Mouse (Mus musculus): Measurements from ENCODE around the gene Kif21b. TPM values are rescaled to one million over a fixed set of nuclear protein-coding genes. Genes with fewer than 3 reads are reported as not detected.

Gene Kif21b
- polyA plus RNA-seq, 1 experiment from 2014 or later, result 0.74 TPM

DNA sequence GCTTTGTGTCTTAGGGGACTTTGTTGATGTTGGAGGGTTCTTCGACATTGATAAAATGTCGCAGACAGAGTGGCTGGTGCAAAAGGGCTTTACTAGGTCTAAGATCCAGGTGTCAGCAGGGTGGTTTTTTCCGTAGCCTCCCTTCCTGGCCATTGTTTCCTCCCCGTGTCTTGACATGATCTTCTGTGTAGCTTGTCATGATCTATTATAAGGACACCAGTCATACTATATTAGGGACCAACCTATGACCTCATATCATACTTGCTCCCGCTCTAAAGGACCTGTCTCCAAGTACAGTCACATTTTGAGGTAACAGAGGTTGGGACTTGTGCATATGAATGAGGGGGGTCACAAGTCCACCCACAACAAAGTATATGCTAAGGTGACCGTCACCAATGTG lies 29.7 kb downstream of the Kif21b start:
- Histone ChIP-seq H3K27me3 (ENCODE audit: insufficient read depth, low read length) (no peaks in the 10 kb centered on the region), H3K4me2 (ENCODE audit: low read length) (no peak overlapping the region), H3K27ac (no peak overlapping the region), H3K36me3 (ENCODE audit: insufficient read depth, low read length) (no peaks in the 10 kb centered on the region), H3K4me1 (replicated peaks; ENCODE audit: insufficient read depth, low read length) (no peaks in the 10 kb centered on the region), H3K9me3 (replicated peaks; ENCODE audit: low read length) (no peaks in the 10 kb centered on the region), H3K4me3 (replicated peaks; ENCODE audit: low read depth, low read length) (no peak overlapping the region), H3K9ac (ENCODE audit: low read depth, low read length) (no peak overlapping the region)
- TF ChIP-seq CTCF (IDR thresholded peaks at IDR 0.05; ENCODE audit: low read depth), result no peak
- DNase-seq (ENCODE audit: low spot score) (no peak), ATAC-seq (replicated peaks; ENCODE audit: low FRiP score, low read depth) (no peak)
- WGBS, result 89% methylated on average over 6 of the region's 6 CpGs

DNA sequence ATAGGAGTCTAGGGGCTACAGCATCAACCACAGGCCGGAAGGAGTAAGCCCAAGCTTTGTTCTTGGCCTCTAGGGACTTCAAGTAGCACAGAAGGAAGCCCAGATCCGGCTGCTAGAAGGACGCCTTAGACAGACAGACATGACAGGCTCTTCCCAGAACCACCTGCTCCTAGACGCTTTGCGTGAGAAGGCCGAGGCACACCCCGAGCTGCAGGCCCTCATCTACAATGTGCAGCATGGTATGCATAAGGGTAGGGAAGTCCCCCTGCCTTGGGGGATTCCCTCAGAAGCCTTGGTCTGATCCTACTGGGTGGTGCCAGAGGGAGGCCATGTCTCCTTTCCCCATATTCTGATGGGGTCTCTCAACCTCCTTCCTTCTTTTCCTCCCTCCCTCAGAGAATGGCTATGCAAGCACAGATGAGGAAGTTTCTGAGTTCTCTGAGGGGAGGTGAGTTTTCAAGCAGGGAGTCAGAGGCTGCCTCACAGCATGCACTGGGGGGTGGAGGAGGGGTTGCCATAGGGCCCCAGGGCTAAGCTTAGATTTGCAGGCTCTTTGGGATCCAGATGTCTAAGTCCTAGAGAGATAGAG lies 30.2 kb downstream of the Kif21b start:
- no peaks in the 10 kb centered on the region for H3K9me3 ChIP-seq (replicated peaks; ENCODE audit: low read length)
- no peak overlapping the region for H3K9ac ChIP-seq (ENCODE audit: low read depth, low read length)
- H3K4me2 ChIP-seq (ENCODE audit: low read length), result no peak overlapping the region
- no peak for DNase-seq (ENCODE audit: low spot score)
- no peak for ATAC-seq (replicated peaks; ENCODE audit: low FRiP score, low read depth)
- WGBS, result 89% methylated on average over 7 of the region's 7 CpGs
- no peaks in the 10 kb centered on the region for H3K4me1 ChIP-seq (replicated peaks; ENCODE audit: insufficient read depth, low read length)
- no peak overlapping the region for H3K27ac ChIP-seq
- TF ChIP-seq CTCF (IDR thresholded peaks at IDR 0.05; ENCODE audit: low read depth), result no peak
- no peaks in the 10 kb centered on the region for H3K36me3 ChIP-seq (ENCODE audit: insufficient read depth, low read length)
- H3K27me3 ChIP-seq (ENCODE audit: insufficient read depth, low read length), result no peaks in the 10 kb centered on the region
- H3K4me3 ChIP-seq (replicated peaks; ENCODE audit: low read depth, low read length), result no peak overlapping the region

DNA sequence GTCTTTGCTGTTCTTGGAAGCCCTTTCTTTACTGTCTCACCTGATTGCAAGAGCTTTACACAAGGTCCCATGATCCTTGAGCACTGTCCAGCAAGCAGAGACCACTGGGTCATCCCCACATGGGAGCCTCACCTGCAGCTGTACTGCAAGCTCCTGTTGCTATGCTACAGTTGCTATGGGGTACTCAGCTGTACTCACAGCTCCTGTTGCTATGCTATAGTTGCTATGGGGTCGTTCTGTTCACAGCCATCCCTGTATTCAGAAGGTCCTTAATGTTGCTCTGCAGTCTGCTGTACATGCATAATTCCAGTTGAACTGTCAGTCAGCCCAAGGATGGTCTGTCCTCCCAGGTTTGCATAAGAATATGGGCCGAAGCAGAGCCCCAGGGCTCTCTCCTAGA lies 34.2 kb downstream of the Kif21b start:
- Histone ChIP-seq H3K4me3 (replicated peaks; ENCODE audit: low read depth, low read length) (no peak overlapping the region), H3K36me3 (ENCODE audit: insufficient read depth, low read length) (no peaks in the 10 kb centered on the region), H3K9me3 (replicated peaks; ENCODE audit: low read length) (no peaks in the 10 kb centered on the region), H3K9ac (ENCODE audit: low read depth, low read length) (no peak overlapping the region), H3K27ac (no peak overlapping the region), H3K4me2 (ENCODE audit: low read length) (no peak overlapping the region), H3K27me3 (ENCODE audit: insufficient read depth, low read length) (no peaks in the 10 kb centered on the region), H3K4me1 (replicated peaks; ENCODE audit: insufficient read depth, low read length) (no peaks in the 10 kb centered on the region)
- ATAC-seq (replicated peaks; ENCODE audit: low FRiP score, low read depth), result no peak
- 75% methylated on average over 2 of the region's 2 CpGs for WGBS
- DNase-seq (ENCODE audit: low spot score), result no peak
- TF ChIP-seq CTCF (IDR thresholded peaks at IDR 0.05; ENCODE audit: low read depth), result no peak

DNA sequence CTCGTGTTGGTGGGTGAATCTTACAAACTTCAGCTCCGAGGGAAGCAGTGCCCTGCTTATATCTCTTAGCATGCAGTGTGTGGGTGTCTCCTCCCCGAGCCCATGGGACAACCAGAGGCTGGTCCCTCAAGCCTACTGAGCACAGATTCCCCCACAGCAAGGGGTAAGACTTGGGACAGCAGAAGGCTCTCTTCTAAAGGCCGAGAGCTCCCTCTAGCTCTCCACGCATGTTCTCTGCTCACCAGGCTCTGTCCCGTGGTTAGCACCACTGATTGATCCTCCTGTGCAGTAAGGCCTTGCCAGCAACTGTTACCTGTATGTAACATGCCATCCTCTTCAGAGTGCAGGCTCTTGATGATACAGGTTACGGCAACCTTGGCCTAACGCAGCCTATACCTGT lies 36.5 kb downstream of the Kif21b start:
- Histone ChIP-seq H3K4me2 (ENCODE audit: low read length) (no peak overlapping the region), H3K4me3 (replicated peaks; ENCODE audit: low read depth, low read length) (no peak overlapping the region), H3K36me3 (ENCODE audit: insufficient read depth, low read length) (no peaks in the 10 kb centered on the region), H3K27ac (no peak overlapping the region), H3K9ac (ENCODE audit: low read depth, low read length) (no peak overlapping the region), H3K4me1 (replicated peaks; ENCODE audit: insufficient read depth, low read length) (no peaks in the 10 kb centered on the region), H3K27me3 (ENCODE audit: insufficient read depth, low read length) (no peaks in the 10 kb centered on the region), H3K9me3 (replicated peaks; ENCODE audit: low read length) (no peaks in the 10 kb centered on the region)
- peak; percentile 62 for DNase-seq (ENCODE audit: low spot score)
- TF ChIP-seq CTCF (IDR thresholded peaks at IDR 0.05; ENCODE audit: low read depth), result peak; percentile 68
- 65% methylated on average over 8 of the region's 8 CpGs for WGBS
- no peak for ATAC-seq (replicated peaks; ENCODE audit: low FRiP score, low read depth)

DNA sequence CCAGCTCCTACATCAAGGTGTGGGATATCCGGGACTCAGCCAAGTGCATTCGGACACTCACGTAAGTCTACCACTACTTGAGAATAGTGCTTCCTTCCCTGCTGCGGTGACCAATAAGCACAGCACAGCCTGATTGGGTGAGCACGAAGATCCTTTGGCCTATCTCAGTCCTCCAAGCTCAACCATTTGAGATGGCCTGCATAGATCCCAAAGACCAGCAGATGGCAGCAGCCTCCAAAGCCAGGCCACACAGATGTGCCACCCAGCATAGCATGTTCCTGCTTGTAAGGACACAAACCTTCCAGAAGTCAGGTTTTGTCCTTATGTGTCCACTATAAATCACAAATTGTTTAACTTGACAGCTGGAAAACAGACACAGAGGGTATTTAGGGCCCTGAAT lies 38.9 kb downstream of the Kif21b start:
- Histone ChIP-seq H3K4me1 (replicated peaks; ENCODE audit: insufficient read depth, low read length) (peaks cover 12% of the 10 kb centered on the region; the same call in 1 of the 2 replicates), H3K27ac (no peak overlapping the region), H3K36me3 (ENCODE audit: insufficient read depth, low read length) (no peaks in the 10 kb centered on the region), H3K9ac (ENCODE audit: low read depth, low read length) (no peak overlapping the region), H3K4me3 (replicated peaks; ENCODE audit: low read depth, low read length) (no peak overlapping the region), H3K4me2 (ENCODE audit: low read length) (no peak overlapping the region), H3K27me3 (ENCODE audit: insufficient read depth, low read length) (no peaks in the 10 kb centered on the region), H3K9me3 (replicated peaks; ENCODE audit: low read length) (no peaks in the 10 kb centered on the region)
- DNase-seq (ENCODE audit: low spot score) (peak; percentile 92), ATAC-seq (replicated peaks; ENCODE audit: low FRiP score, low read depth) (peak; percentile 61)
- TF ChIP-seq CTCF (IDR thresholded peaks at IDR 0.05; ENCODE audit: low read depth), result peak; percentile 98
- 1% methylated on average over 5 of the region's 5 CpGs for WGBS

DNA sequence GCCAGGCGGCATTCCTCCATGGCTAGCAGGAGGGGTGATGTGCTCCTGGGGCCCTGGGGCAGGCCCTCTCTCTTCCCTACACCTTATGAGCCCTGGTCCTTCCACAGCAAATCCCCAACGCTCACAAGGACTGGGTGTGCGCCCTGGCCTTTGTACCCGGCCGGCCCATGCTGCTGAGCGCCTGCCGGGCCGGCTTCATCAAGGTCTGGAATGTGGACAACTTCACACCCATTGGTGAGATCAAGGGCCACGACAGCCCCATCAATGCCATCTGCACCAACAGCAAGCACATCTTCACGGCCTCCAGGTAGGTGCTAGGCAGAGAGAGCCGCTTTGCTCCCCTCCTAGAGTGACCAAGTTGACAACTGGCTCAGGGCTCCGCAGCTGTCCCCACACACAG lies 41.5 kb downstream of the Kif21b start:
- DNase-seq (ENCODE audit: low spot score), result no peak
- no peaks in the 10 kb centered on the region for H3K9me3 ChIP-seq (replicated peaks; ENCODE audit: low read length)
- TF ChIP-seq CTCF (IDR thresholded peaks at IDR 0.05; ENCODE audit: low read depth), result no peak
- no peaks in the 10 kb centered on the region for H3K27me3 ChIP-seq (ENCODE audit: insufficient read depth, low read length)
- H3K4me2 ChIP-seq (ENCODE audit: low read length), result no peak overlapping the region
- 69% methylated on average over 12 of the region's 12 CpGs for WGBS
- ATAC-seq (replicated peaks; ENCODE audit: low FRiP score, low read depth), result peak; percentile 19; the same call in 1 of the 2 replicates
- no peak overlapping the region for H3K4me3 ChIP-seq (replicated peaks; ENCODE audit: low read depth, low read length)
- H3K36me3 ChIP-seq (ENCODE audit: insufficient read depth, low read length), result no peaks in the 10 kb centered on the region
- H3K4me1 ChIP-seq (replicated peaks; ENCODE audit: insufficient read depth, low read length), result peaks cover 12% of the 10 kb centered on the region; the same call in 1 of the 2 replicates
- H3K9ac ChIP-seq (ENCODE audit: low read depth, low read length), result no peak overlapping the region
- H3K27ac ChIP-seq, result no peak overlapping the region

DNA sequence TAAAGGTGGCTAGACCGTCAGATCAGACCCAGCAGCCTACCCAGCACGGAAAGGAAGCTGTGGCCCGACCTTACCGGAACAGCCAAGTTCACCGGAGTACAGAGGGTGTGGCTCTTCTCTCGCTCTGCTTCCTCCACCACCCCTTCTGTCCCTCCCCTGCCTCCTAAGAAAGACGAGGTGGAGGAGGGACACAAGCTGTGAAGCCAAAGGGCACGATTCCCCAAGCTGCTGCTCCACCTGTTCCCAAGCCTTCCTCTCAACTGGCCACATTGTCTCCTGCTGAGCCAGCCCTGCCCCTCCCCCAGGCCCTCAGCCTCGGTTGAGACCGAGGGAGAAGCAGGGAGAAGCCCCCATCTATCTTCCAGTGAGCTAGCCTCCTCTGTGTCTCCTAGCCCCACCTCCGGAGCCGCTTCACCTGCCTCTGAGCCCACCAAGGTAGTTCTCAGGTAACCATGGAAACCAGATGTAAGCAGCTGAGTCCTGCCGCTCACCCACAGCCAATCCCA lies 43.0 kb downstream of the Kif21b start:
- peaks cover 12% of the 10 kb centered on the region; the same call in 1 of the 2 replicates for H3K4me1 ChIP-seq (replicated peaks; ENCODE audit: insufficient read depth, low read length)
- H3K4me2 ChIP-seq (ENCODE audit: low read length), result peak overlapping the region; percentile 41
- H3K27me3 ChIP-seq (ENCODE audit: insufficient read depth, low read length), result no peaks in the 10 kb centered on the region
- no peak overlapping the region for H3K4me3 ChIP-seq (replicated peaks; ENCODE audit: low read depth, low read length)
- H3K36me3 ChIP-seq (ENCODE audit: insufficient read depth, low read length), result no peaks in the 10 kb centered on the region
- peak; percentile 42 for DNase-seq (ENCODE audit: low spot score)
- H3K9me3 ChIP-seq (replicated peaks; ENCODE audit: low read length), result no peaks in the 10 kb centered on the region
- no peak for TF ChIP-seq CTCF (IDR thresholded peaks at IDR 0.05; ENCODE audit: low read depth)
- H3K27ac ChIP-seq, result no peak overlapping the region
- H3K9ac ChIP-seq (ENCODE audit: low read depth, low read length), result no peak overlapping the region
- 15% methylated on average over 13 of the region's 13 CpGs for WGBS
- peak; percentile 19 for ATAC-seq (replicated peaks; ENCODE audit: low FRiP score, low read depth)

Data from kidney, postnatal 0 days (tissue).